Mouse (Mus musculus): ENCODE results near the gene Elf2. TPM values are rescaled to one million over a fixed set of nuclear protein-coding genes. Genes with fewer than 3 reads are reported as not detected.

Elf2 gene
- polyA plus RNA-seq (2012; rRNA removed) = 46.0 and 46.6 TPM in 2 replicates

DNA sequence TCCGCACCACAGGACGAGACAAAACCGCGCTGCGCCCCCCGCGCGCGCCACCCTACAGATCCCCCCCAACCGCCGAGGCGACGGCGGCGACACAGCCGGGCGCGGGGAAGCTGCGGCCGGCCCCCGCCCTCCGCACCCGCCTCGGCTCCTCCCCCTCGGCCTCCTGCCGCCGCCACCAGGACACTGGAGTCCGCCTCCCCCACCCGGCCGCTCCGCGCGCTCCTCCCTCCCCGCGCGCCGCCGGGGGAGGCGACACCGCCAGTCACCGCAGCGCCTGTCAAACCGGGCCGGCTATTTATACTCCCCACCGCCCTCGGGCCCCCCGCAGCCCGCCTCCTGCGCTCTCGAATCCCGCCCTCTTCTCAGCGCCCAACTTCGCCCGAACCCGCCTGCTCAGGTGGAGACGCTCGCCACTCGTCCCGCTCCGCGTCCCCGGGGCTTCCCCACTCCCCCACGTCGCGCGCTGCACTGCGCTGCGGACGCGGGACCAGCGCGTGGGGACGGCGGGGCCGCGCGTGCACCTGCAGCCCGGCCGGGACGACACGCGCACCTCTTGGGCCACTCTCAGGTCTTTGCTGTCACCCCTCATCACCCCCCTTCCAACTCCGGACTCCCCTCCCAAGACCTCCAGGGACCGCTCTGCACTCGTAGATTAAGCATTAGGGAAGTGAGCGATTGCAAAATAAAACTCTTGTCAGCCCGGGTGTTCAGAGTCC is at the start of gene Elf2:
Gene Elf2, minus strand, starts transcription at position 112 of the 716 bp plus-strand sequence.

DNA sequence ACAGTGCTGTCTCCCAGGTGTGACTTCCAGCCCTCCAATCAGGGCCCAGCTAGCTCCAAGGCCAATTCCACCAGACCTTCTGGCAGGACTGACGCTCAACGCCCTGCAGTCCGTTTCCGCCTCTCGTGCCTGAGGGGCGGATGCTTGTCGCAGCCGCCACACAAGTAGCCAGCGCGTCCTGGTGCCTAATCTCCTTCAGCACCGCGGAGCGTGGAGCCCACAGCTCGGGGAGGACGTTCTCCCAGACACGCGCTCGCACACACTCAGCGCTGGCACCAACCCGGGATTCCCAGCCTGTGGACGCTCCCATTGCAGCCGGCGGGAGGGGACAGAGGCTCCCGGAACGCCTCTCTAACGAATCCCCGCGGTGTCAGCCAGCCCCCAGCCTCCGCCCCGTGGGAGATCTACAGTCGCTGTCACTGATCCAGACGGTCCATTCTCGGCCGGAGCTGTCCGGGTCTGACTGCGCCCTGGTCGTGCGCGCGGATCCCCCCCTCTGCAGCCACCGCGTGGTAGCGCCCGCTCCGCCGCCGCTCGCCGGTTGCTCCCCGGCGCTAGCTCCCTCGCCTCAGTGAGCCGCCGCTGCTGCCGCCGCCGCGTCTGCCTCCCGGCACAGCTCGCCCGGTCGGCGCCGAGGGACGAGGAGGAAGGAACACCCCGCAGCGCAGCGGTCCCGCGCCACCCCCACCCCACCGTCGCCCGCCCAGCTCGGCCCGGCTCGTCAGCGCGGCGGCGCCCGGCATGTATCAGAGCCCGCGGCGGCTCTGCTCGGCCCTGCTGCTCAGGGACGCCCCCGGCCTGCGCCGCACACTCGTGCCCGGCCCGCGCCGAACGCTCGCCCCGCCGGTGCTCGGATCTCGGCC is 115.9 kb downstream of the Elf2 start, which contains the start of gene Noct:
Gene Noct, plus strand, starts transcription at position 85 of the 863 bp plus-strand sequence.

Other genes starting within 250 kb of the Elf2 start
- 30.6 and 31.5 TPM in 2 replicates for gene Noct, start 116.2 kb downstream of the Elf2 start, polyA plus RNA-seq (2012; rRNA removed)
- gene Mgarp, start 56.1 kb upstream of the Elf2 start, polyA plus RNA-seq (2012; rRNA removed) = 0.49 and 0.90 TPM in 2 replicates
- 383 and 397 TPM in 2 replicates for gene Ndufc1, start 68.3 kb upstream of the Elf2 start, polyA plus RNA-seq (2012; rRNA removed)
- gene Naa15, start 74.5 kb upstream of the Elf2 start, polyA plus RNA-seq (2012; rRNA removed) = 26.7 and 28.2 TPM in 2 replicates
- gene Rab33b, start 143.3 kb upstream of the Elf2 start, polyA plus RNA-seq (2012; rRNA removed) = 21.6 and 22.5 TPM in 2 replicates
- gene Setd7, start 220.2 kb upstream of the Elf2 start, polyA plus RNA-seq (2012; rRNA removed) = 13.4 and 14.6 TPM in 2 replicates